ENCODE assay signal across 9 mouse cellular contexts in genomic region chr17:80289280-80290073, GRCm38 (mm10). TPM values are rescaled to one million over a fixed set of nuclear protein-coding genes. Genes with fewer than 3 reads are reported as not detected.
DNase-seq lines count a peak whose midpoint lies in the region; ATAC-seq and TF ChIP-seq lines count a peak whose summit lies in the region.
"Had no signal": no experiment of that assay in that cellular context is flagged by ENCODE, and none has a peak within 500 bp of the region (broad histone marks: within the 10 kb centered on the region; RNA-seq: fewer than 3 reads in every experiment).

No protein-coding gene starts in this region.

- peak; percentile 11 to 46 for DNase-seq in frontal cortex, adult 2 months (ENCODE audit: extremely low spot score in 1 of 2, low spot score in 1 of 2)
- DNase-seq in frontal cortex, postnatal 14 days (ENCODE audit: low spot score in 2 of 2): no peak
- peak; percentile 40 for DNase-seq in embryonic facial prominence, embryonic 14.5 days (ENCODE audit: low spot score)
- no peak for DNase-seq in urinary bladder, postnatal 14 days (ENCODE audit: low spot score)
- DNase-seq in layer of hippocampus, adult 8-10 months (ENCODE audit: low spot score in 2 of 2): no peak

- no peak; the same call in 1 of the 2 replicates for TF ChIP-seq POLR2A in olfactory bulb, adult 2 months (IDR thresholded peaks at IDR 0.05; ENCODE audit: insufficient read depth, low read depth, low read length)

- peaks cover 7% of the 10 kb centered on the region; the same call in 1 of the 2 replicates for H3K4me1 ChIP-seq in embryonic facial prominence, embryonic 14.5 days (ENCODE audit: control insufficient read depth, insufficient read depth, low read length)
- peaks cover 12% of the 10 kb centered on the region for H3K4me1 ChIP-seq in limb, embryonic 12.5 days (replicated peaks)
- H3K4me1 ChIP-seq in olfactory bulb, adult 2 months (ENCODE audit: control insufficient read depth, insufficient read depth, low read length): no peaks in the 10 kb centered on the region

- H3K36me3 ChIP-seq in C2C12 (ENCODE audit: control insufficient read depth, insufficient read depth): no peaks in the 10 kb centered on the region
- H3K36me3 ChIP-seq in embryonic facial prominence, embryonic 14.5 days (ENCODE audit: control insufficient read depth, insufficient read depth, low read length): no peaks in the 10 kb centered on the region
- no peaks in the 10 kb centered on the region for H3K36me3 ChIP-seq in limb, embryonic 12.5 days

- no peak; the same call in 1 of the 2 replicates for ATAC-seq in embryonic facial prominence, embryonic 14.5 days (ENCODE audit: low read depth)
- ATAC-seq in limb, embryonic 12.5 days (ENCODE audit: insufficient number of reproducible peaks, insufficient read depth, low FRiP score, low TSS enrichment, low read depth): no peak; the same call in 1 of the 2 replicates

- under 1% methylated on average over 22 of the region's 30 CpGs for WGBS in embryonic facial prominence, embryonic 14.5 days
- WGBS in limb, embryonic 12.5 days: 2% methylated on average over 30 of the region's 30 CpGs
- under 1% methylated on average over 30 of the region's 30 CpGs for WGBS in olfactory bulb, adult 2 months

- no peaks in the 10 kb centered on the region for H3K9me3 ChIP-seq in embryonic facial prominence, embryonic 14.5 days (ENCODE audit: control insufficient read depth, low read length)
- no peaks in the 10 kb centered on the region for H3K9me3 ChIP-seq in limb, embryonic 12.5 days

- H3K79me3 ChIP-seq in C2C12 (ENCODE audit: low read depth): peaks cover 6% of the 10 kb centered on the region

- H3K79me2 ChIP-seq in C2C12 (ENCODE audit: control insufficient read depth, insufficient read depth): peaks cover 28% of the 10 kb centered on the region

- peak overlapping the region; percentile 84 for H3K27ac ChIP-seq in embryonic facial prominence, embryonic 14.5 days (replicated peaks; ENCODE audit: low read depth, low read length)
- H3K27ac ChIP-seq in limb, embryonic 12.5 days: peak overlapping the region; percentile 91
- H3K27ac ChIP-seq in olfactory bulb, adult 2 months (ENCODE audit: insufficient read depth, low read depth, low read length): peak overlapping the region; percentile 2; the same call in 1 of the 2 replicates

- H3K4me2 ChIP-seq in embryonic facial prominence, embryonic 14.5 days (ENCODE audit: low read depth, low read length): peak overlapping the region; percentile 70
- H3K4me2 ChIP-seq in limb, embryonic 12.5 days: peak overlapping the region; percentile 68

- H3ac ChIP-seq in C2C12 (ENCODE audit: control insufficient read depth, insufficient read length, low read depth): peak overlapping the region; percentile 84

- peak overlapping the region; percentile 87 for H3K9ac ChIP-seq in embryonic facial prominence, embryonic 14.5 days (ENCODE audit: low read depth, low read length)
- H3K9ac ChIP-seq in limb, embryonic 12.5 days (replicated peaks): peak overlapping the region; percentile 78

- no peaks in the 10 kb centered on the region for H3K27me3 ChIP-seq in C2C12 (ENCODE audit: control insufficient read depth, insufficient read depth, insufficient read length)
- H3K27me3 ChIP-seq in embryonic facial prominence, embryonic 14.5 days (replicated peaks; ENCODE audit: control insufficient read depth, insufficient read depth, low read length): no peaks in the 10 kb centered on the region
- H3K27me3 ChIP-seq in limb, embryonic 12.5 days: no peaks in the 10 kb centered on the region

- peak overlapping the region; percentile 90 for H3K4me3 ChIP-seq in C2C12 (ENCODE audit: insufficient read depth, poor library complexity, severe bottlenecking)
- peak overlapping the region; percentile 87 for H3K4me3 ChIP-seq in embryonic facial prominence, embryonic 14.5 days (ENCODE audit: low read depth, low read length)
- H3K4me3 ChIP-seq in limb, embryonic 12.5 days (replicated peaks): peak overlapping the region; percentile 77
- H3K4me3 ChIP-seq in olfactory bulb, adult 2 months (ENCODE audit: insufficient read depth, low read depth, low read length): peak overlapping the region; percentile 59

- TF ChIP-seq CTCF in C2C12 (IDR thresholded peaks at IDR 0.05; ENCODE audit: control insufficient read depth, insufficient read depth, insufficient read length): no peak
- TF ChIP-seq CTCF in olfactory bulb, adult 2 months (IDR thresholded peaks at IDR 0.05; ENCODE audit: insufficient read depth, low read depth, low read length): no peak

TF ChIP-seq in C2C12, 6 proteins besides CTCF, POLR2A, EP300 and RAD21:
- no peak for TF ChIP-seq CEBPB (IDR thresholded peaks at IDR 0.05; ENCODE audit: low read depth)
- TF ChIP-seq USF1 (IDR thresholded peaks at IDR 0.05; ENCODE audit: low read depth): no peak
- TF ChIP-seq MAX (IDR thresholded peaks at IDR 0.05): no peak
- no peak for TF ChIP-seq FOSL1 (IDR thresholded peaks at IDR 0.05; ENCODE audit: insufficient read depth, low read length, poor library complexity, severe bottlenecking)
- no peak for TF ChIP-seq MYOG (IDR thresholded peaks at IDR 0.05; ENCODE audit: control insufficient read depth, extremely low read depth, insufficient read length)

RNA-seq across cellular contexts. Expression of gene Morn2, which starts 0.5 kb away (rescaled TPM):
- polyA plus RNA-seq in frontal cortex, adult 2 months (2012; rRNA removed): 36.6 and 45.5 TPM in 2 replicates
- 12.4 TPM for polyA plus RNA-seq in C2C12 (2012; fragmentation: generic; extraction: Trizol)
- polyA plus RNA-seq in embryonic facial prominence, embryonic 14.5 days (2014; fragmentation: Nextera tagmentation; extraction: Ambion mirVana): 26.7 and 27.9 TPM in 2 replicates
- 21.8 and 23.7 TPM in 2 replicates for polyA plus RNA-seq in limb, embryonic 12.5 days (2016; fragmentation: Nextera tagmentation; extraction: Ambion mirVana)
- not detected in 2 replicates for polyA plus RNA-seq in olfactory bulb, adult 2 months (2012; ENCODE audit: insufficient read depth, insufficient read length, low replicate concordance, missing spikeins)
- total RNA-seq in layer of hippocampus, adult 8-10 months (2022): 10 to 100 TPM; 13.1 to 24.6 (median 16.8) TPM

RNA-seq across cellular contexts. Expression of gene Dhx57, which starts 0.8 kb away (rescaled TPM):
- polyA plus RNA-seq in frontal cortex, adult 2 months (2012; rRNA removed): 28.8 and 31.5 TPM in 2 replicates
- polyA plus RNA-seq in C2C12 (2012; fragmentation: generic; extraction: Trizol): 6.1 TPM
- polyA plus RNA-seq in embryonic facial prominence, embryonic 14.5 days (2014; fragmentation: Nextera tagmentation; extraction: Ambion mirVana): 19.5 and 20.7 TPM in 2 replicates
- 27.0 and 28.5 TPM in 2 replicates for polyA plus RNA-seq in limb, embryonic 12.5 days (2016; fragmentation: Nextera tagmentation; extraction: Ambion mirVana)
- not detected in 2 replicates for polyA plus RNA-seq in olfactory bulb, adult 2 months (2012; ENCODE audit: insufficient read depth, insufficient read length, low replicate concordance, missing spikeins)
- 10 to 100 TPM; 35.5 to 42.2 (median 38.5) TPM for total RNA-seq in layer of hippocampus, adult 8-10 months (2022)

RNA-seq across cellular contexts. Expression of gene Arhgef33, which starts 17.7 kb away (rescaled TPM):
- 2.5 and 5.3 TPM in 2 replicates for polyA plus RNA-seq in frontal cortex, adult 2 months (2012; rRNA removed)
- not detected for polyA plus RNA-seq in C2C12 (2012; fragmentation: generic; extraction: Trizol)
- polyA plus RNA-seq in embryonic facial prominence, embryonic 14.5 days (2014; fragmentation: Nextera tagmentation; extraction: Ambion mirVana): 0.88 and 1.7 TPM in 2 replicates
- 0.58 and 2.1 TPM in 2 replicates for polyA plus RNA-seq in limb, embryonic 12.5 days (2016; fragmentation: Nextera tagmentation; extraction: Ambion mirVana)
- not detected in 2 replicates for polyA plus RNA-seq in olfactory bulb, adult 2 months (2012; ENCODE audit: insufficient read depth, insufficient read length, low replicate concordance, missing spikeins)
- 1 to 10 TPM; 2.4 to 4.1 (median 2.8) TPM for total RNA-seq in layer of hippocampus, adult 8-10 months (2022)
- total RNA-seq: neutrophil, adult 5-6 weeks had no signal

Comparison
In these comparisons a context has a peak if more than half of its experiments do, and no peak if none do; other contexts are left out.
1. DNase-seq: peak in frontal cortex, adult 2 months (2 of 2) and embryonic facial prominence, embryonic 14.5 days (single experiment); none in frontal cortex, postnatal 14 days (0 of 2), urinary bladder, postnatal 14 days (single experiment) and layer of hippocampus, adult 8-10 months (0 of 2).
2. H3K27ac ChIP-seq: peak in every context shown above with its lines; median percentile 91 in limb, embryonic 12.5 days; 84 in embryonic facial prominence, embryonic 14.5 days; 2 in olfactory bulb, adult 2 months.
3. RNA of gene Morn2, which starts 0.5 kb away (polyA plus RNA-seq): 36.6 to 45.5 TPM in frontal cortex, adult 2 months, 26.7 to 27.9 TPM in embryonic facial prominence, embryonic 14.5 days, 21.8 to 23.7 TPM in limb, embryonic 12.5 days and 12.4 TPM in C2C12 (single experiment); not detected in olfactory bulb, adult 2 months; every median in the first group is over 10 times any median in the second.
4. Peak in every context shown above with its lines, with median percentiles within 50 percentile points of each other: H3K4me3 ChIP-seq.